Mouse (Mus musculus): Measurements from ENCODE around the gene Mpl.

DNA sequence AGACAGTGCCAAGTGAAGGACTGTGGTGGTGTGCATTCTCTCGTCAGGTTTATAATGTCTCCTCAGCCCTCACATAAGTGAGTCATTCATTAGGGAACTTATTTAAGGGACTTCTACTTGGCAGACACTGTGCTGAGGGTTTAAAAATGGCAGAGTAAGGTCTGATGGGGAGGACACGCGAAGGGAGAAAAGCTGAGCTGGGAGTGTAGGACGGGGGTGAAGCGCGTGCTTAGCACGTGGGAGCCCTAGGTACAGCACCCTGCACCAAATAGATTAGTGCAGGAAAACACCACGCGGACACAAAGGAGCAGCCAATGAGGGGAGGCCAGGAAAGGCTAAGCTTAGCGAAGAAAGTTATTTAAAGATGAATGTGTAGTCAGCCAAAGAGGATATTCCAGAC lies 12.2 kb downstream of the Mpl start:
- TF ChIP-seq POLR2A (IDR thresholded peaks at IDR 0.05; ENCODE audit: low read depth, low read length) (no peak), CTCF (IDR thresholded peaks at IDR 0.05; ENCODE audit: extremely low read depth, insufficient read depth, insufficient read length, insufficient replicate concordance) (no peak)

Data from spleen, adult 2 months (tissue).